Mouse (Mus musculus) embryo, embryonic 9.5 days (tissue): Measurements from ENCODE around the gene Pafah1b2.

ENCODE experiments used
- DNase-seq: peaks from one replicate; pipeline ENCODE4 v3.0.0-alpha.2; 2017; ENCODE audit errors: extremely low spot score

The Pafah1b2 gene

DNA sequence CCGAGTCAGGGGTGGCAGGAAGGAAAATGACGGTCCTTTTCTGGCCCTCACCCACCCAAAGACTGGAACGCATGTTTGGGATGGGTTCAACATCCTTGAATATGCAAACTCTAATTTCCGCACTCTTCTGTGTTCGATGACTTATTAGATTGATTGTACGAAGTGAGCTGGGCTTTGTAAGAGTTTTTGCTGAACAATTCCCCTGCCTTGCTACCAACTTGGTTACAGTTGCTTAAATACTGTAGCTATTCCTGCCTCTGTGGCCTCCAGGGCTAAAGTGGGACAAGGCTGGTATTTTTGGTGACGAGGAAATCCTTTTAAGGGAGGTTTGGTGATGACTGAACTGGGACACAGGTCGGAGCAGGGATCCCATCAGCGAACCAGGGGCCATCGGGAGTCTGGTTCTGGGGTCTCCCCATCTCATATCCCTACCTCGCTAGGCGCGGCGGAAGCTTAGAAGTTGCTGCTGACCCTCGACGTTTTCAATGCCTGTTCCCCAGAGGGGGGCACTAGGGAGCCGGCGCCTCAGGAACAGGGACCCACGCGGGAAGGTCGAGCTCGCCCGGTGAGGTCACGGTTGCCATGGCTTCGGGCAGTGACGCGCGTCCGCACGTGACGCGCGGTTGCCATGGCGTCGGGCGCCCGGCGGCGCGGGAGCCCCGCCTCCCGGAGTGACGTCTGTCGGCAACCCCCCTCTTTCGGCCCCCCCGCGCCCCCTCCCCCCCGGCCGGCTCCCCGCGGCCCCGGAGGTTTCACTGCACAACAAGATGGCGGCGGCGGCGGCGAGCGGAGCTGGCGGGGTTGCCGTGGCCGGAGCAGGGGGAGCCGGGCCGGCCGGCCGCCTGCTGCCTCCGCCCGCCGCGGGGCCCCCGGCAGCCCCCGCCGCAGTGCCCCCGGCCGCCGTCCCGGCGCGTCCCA lies at the start of gene Pafah1b2, which contains the start of gene Sik3:
Gene Pafah1b2 (minus strand): TSS at position 600 of the 918 bp plus-strand sequence.
Gene Sik3 (plus strand): TSS at position 730 of the 918 bp plus-strand sequence.
- peak; percentile 95 for DNase-seq

DNA sequence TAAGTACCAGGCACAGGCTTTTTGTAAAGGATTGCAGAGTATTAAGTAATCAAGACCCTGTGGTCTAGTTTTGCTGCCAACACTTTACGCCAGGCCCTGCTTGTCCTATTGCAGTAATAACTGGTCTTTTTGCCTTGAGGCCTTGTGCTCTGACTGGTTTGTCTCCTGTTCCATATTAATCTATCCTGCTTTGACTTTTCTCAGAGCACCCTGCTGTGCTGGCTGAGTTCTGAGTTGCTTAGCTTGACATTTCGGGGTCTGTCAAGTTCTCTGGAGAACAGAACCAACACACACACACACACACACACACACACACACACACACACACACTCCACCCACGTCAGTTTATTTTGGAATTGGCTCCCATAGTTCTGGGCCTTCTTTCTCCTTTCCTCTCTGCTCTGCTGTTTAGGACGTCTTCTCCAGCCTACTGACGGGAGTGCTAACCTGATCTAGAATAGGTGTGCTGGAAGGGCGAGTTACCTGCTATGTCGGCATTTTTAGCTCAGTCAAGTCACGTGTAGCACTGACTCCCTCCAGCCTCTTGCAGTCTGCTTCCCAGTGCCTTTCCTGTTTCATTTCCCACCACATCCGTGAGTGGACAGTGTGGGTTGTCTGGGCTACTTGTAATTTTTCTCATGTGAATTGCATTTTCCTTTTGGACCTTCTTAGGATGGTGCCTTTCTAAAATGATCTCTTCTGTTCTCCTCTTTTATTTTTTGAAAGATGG lies 49.4 kb upstream of the Pafah1b2 start:
- no peak for DNase-seq

DNA sequence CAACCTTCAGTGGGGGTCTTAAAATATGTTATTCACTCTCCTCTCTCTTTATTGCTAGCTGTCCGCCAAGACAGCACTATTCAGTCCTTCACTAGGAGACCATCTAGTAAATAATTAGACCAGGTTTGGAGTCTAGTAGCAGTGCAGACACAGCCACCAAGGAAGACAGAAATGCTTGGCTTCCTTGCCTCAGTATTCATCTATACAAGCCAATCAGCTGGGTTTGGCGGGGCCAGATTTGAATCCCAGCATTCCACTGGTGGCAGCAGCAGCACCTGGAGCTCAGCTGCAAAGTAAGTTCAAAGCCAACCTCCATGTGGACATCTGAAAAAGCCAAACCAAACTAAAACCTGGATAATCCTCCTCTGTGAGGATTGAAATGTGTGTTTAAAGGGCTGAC lies 47.8 kb upstream of the Pafah1b2 start:
- DNase-seq, result no peak

DNA sequence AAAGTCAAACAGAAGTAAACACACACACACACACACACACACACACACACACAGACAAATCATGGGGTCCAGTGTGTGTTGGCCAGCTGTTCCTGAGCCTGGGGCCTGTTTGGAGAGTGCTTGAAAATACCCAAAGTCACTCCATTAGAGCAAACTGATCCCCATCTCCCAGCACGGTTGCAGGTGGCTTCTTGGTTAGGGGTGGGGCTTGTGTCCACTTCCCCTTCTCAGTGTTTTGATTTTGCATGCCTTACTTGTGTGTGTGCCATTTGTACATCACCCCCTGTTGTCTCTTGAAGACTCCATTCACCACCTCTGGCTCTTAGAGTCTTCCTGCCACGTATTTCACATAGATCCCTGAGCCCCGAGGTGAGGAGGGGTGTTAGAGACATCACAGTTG lies 45.6 kb upstream of the Pafah1b2 start:
- no peak for DNase-seq

DNA sequence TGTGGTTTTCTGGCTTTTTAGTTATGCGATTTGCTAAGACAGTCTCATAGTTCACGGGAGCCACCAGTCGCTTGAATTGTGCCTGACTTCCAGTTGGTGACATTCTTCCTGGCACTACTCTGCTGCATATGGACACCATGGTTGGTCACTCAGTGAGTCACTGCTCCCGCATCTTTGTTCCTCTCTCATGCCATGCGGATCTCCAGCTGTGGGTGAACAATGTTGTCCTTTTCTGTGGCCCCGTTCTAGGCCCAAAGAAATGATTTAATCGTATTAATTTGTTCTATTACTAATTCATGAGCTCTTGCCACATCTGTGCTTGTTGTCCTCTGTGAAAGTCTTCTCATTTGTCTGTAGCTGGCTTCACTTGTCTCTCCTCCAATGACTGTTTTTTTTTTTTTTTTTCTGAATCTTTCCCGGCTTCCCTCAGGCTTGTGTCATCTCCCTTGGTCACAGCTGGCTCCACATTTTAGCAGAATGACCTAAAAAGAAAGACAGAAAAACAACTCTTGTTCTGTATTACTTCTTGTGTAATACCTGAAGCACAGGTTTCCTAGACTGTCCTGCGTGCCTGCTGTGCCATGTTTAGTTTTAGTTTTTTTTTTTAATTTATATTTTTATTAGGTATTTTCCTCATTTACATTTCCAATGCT lies 40.6 kb upstream of the Pafah1b2 start:
- no peak for DNase-seq

DNA sequence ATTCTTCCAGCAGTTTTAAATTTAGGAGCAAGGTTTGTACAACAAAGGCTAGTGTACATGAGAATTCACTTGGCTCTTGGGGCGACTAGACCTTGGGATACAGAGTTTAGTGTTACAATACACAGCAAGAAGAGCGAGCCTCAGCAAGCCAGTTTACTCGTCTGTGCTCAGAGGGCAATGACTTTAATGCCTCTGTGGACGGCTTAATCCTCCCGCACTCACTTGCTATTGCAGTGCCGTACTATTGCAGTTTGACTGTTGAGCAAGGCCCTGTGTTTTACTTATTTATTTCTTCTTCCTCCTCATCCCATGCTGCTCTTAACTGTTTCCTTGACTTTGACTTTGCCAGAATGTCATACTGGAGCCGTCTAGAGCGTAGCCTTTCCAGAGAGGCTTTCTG lies 37.7 kb upstream of the Pafah1b2 start:
- no peak for DNase-seq

DNA sequence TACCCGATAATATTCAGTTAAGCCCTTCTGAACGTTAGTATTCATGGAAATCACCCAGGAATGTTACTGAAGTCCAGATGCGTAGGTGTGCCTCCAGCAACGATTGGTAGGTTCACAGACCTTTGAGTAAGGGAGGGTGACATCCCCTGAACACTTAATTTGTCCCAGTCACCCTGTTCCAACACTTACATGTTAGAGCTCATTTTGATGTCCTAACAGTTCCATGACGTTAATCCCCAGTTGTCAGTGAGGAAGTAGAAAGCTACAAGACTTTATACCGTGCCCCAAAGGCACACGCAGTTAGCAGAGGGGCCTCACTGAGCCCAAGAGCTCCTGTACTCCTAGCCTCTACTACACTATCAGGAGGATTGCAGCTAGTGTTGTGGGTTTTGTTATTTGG lies 37.0 kb upstream of the Pafah1b2 start:
- no peak for DNase-seq

DNA sequence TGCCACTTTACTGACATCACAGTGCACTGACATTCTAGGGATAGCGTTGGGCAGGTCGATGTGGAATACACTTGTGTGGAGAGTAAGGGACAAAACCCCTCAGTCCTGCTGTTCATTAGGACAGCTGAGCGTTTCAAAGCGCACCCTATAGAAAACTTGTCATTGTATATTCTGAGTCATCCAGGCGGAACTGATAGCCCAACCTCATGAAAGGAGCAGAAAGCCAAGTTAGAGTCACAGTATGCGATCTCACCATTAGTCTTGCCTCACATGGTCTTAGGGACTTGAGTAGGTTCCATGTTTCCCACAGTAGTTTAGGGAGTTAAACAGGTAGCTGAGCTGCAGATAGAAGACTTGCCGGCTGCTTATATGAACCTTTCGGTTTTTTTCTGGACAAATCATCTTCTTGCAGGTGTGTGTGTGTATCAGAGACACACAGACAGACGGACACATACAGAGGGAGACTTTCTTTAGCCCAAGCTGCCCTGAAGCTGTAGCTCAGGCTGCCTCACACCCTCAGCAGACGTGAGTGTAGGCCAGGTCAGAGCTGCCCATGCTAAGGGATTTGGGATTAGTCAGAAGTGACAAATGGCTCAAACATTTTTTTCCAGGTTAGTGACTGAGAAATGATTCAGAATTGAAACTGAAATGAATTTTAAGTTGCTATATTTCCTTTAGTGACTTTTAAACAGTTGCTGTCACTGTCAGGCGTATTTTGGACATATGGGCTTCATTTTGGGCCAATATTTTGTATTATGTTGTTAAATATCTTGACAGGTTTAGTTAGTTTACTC lies 34.4 kb upstream of the Pafah1b2 start:
- no peak for DNase-seq

DNA sequence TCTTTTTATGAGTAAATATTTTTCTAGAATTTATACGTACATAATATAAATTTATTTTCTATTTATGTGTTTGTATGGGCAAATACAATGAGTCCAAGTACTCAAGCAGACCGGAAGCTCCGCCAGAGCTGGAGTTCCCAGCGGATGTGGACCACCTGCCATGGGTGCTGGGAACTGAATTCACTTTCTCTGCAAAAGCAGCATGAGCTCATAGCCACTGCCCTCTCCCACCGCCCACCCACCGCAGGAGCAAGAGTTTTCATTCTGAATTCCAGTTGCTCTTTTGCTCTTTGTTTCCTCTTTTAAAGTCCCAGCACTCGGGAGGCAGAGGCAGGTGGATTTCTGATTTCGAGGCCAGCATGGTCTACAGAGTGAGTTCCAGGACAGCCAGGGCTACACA lies 31.1 kb upstream of the Pafah1b2 start:
- DNase-seq, result no peak

DNA sequence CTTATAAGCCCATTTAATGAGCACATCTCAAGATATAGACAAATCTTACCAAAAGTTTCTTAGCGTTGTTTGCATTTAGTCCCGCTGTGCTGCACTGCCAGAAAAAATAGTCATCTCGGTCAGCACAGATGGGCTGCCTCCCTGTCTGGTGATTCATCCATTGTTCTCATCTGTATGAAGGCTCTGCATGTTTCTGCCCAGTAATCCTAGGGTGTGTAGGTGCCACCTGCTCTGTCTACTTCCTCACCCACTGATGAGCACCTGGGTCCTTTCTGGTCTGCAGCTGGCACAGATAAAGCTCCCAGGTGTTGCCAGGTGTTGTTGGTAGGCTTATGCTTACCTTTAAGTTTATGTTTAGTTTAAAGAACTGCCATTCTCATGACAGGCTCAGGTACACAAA lies 29.9 kb upstream of the Pafah1b2 start:
- no peak for DNase-seq

DNA sequence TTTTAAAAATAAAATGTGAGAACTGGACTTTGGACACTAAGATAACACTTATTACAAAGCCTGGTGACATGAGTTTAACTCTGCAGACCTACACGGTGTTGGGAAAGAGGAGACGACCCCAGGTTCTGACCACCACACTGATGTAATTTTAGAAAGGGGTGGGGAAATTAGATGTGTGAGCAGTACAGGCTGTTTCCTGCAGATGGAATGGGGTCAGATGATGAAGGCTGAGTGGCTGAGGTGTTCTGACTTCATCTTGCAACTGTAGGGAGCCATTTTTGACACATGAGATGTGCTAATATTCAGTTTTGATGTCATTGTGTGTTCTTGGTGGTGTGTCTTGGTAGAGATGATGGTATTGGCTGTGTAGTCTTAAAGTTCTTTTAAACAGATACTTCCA lies 28.7 kb upstream of the Pafah1b2 start:
- no peak for DNase-seq

DNA sequence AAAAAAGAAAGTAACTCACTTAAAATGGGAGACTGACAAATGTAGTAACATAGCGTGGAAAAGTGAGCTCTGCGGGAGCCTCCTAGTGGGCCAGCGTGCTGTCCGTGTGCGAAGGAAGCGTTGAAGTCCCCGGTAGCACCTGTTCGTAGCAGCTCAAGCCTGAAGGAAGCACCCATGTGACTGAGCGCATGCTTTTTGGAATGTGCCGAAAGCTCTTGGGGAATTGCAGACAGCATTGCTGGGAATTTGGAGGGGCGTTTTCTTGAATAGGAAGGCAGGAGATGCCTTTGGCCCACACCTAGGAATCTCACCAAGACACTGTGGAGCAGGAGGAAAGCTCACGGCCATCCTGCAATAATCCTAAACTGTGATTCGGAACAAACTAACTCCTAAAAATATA lies 26.3 kb upstream of the Pafah1b2 start:
- DNase-seq, result no peak

DNA sequence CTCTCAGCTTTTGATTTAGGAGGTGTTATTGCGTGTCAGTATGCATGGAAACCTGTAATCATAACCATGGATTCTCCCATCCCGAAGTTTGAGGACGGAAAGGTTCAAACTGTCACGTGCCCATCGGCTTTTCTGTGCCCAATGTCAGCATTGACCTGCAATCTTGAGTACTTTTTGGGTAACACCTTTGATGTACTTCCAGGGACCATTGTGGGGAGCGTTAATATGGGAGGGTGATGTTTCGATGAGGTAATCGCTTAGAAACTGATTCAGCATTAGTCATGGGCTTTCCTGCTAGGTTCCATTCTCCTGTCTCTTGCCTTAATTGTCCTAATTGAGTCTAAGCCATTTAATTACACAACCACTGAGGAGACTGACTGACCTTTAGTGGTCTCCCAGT lies 24.4 kb upstream of the Pafah1b2 start:
- no peak for DNase-seq

DNA sequence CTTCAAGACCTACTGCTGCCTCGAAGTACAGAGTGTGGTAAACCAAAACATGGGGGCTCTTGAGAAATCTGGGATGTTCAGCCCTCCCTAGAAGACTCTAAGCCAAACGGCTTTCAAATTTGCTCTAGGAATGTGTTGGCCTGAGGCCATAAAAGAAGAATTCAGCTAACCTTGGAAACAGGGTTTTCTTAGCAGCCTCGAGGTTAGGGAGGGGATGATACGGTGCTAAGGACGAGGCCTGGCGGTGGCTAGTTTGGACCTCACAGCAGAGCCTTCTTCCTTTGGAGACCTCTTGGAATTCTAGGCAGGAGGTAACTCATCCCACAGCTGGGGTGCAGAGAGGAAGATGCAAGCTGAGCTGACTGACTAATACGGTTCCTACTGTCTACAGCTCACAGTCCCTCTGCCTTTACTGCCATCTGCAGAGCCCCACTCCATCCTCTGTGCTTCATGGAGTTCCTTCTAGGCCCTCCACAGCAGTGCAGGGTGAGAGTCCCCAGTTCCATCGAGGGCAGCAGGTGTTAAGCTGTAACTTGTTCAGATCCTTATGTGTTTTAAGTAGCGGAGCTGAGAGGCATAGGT lies 22.9 kb upstream of the Pafah1b2 start:
- DNase-seq, result no peak

DNA sequence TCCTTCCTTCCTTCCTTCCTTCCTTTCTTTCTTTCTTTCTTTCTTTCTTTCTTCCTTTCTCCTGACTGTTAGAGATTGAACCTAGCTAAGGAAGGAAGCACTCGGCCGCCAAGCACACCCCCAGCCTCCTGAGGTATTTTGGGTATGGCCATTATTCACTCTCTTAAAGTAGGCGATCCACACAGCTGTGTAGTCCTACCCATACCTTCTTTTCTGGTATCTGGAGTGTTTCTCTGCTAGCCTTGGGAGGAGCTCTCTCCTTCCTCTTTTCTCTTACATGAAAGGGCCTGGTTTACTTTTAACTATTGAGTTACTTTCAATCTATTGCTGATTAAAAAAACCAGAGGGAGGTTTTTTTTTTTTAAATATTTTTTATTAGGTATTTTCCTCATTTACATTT lies 21.4 kb upstream of the Pafah1b2 start:
- no peak for DNase-seq

DNA sequence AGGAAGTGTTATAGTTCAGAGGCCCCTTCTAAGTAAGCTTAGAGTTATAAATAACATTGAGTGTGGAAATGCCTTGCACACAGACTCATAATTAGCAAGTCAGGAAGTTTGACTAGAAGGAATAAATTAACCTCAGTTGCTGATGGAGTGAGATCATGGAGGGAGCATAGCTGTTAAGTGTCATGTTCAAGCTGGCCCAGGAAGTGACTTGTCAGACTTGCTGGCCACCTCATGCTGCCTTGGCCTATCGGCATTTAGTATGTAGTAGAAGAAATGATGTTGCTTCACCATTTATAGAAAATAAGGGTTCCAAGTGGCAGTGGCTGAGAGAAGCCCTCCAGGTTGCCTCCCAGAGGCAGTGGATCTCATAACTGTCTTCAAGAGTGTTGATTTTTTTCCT lies 20.6 kb upstream of the Pafah1b2 start:
- DNase-seq, result no peak

DNA sequence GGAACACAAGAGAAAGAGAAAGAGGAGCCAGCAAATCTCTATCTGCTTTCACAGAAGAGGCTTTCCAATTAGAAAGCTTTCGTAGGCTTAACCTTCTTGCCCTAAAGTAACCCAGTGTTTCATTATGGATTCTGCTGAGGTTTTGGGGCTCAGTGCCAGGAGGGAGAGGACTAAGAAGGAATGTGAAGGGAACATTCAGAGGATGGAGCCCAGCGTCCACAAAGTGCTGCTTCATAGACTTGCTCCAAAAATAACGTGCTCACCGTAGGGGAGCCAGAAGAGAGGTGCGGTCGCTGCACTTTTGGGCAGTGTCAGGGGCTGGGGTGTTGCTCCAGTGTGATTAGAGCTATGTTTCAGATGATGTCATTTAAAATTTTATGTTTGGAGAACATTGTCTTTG lies 19.7 kb upstream of the Pafah1b2 start:
- no peak for DNase-seq

DNA sequence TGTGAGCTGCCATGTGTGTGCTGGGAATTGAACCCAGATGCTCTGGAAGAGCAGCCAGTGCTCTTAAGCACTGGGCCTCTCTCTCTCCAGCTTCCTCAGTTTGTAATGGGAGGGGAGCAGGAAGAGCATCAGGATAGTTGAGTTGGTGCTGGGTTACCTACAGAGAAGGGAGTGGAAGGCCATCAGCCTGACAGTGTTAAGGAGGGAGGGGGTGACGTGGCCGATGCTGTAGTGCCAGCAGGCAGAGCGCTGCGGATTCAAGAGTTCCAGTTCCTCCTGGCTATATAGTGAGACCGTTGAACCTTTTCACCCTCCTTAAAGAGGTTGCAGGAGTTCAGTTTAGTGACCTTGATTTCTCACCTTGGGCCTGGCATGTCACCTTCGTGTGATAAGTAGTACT lies 18.5 kb upstream of the Pafah1b2 start:
- DNase-seq, result no peak

DNA sequence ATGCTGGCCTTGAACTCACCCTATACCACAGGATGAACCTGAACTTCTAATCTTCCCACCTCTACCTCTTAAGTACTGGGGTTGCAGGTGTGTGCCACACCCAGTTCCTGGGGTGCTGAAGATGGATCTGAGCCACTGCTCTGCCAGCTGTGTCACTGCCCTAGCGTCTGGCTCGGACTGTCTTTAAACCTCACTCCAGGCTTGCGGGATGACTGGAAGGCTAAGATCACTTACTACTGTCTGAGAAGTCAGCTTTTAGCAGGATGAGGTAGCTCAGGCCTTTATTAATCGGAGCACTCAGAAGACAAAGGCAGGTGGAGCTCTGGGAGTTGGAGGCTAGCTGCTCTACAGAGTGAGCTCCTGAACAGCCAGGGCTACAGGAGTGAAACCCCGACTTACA lies 17.7 kb upstream of the Pafah1b2 start:
- no peak for DNase-seq

DNA sequence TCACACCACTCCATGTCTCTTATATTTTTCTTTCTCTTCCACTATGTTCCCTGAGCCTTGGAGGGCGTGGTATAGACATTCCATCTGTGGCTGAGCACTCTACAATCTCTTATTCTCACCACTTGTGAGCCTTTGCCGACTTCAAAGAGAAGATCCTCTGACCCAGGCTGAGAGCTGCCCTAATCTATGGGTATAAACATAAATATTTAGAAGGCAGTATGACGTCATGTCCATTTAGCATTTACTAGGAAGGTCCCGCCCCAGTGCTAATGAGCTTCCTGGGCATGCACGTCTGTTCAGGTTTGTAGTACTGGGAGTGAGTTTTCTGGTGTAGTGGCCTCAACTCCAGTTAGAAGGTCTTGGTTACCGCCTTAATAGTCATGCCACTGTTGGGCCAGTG lies 17.0 kb upstream of the Pafah1b2 start:
- DNase-seq, result no peak

DNA sequence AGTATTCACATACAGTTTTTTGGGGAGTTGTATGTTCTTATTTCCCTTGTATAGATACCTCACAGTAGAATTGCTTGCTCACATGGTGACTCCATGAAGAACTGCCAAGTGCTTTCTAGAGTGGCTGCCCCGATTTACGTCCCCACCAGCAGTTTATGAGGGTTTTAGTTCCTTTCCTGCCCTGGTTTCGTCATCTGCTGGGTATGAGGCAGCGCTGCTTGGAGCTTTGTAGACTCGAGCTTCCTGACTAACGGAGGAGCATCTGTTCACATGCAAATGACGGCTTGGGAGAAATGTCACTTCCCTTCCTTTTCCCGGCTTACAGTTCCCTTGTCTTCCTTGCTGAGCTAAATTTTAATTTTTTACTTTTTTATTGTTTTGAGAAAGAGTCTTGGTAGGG lies 15.5 kb upstream of the Pafah1b2 start:
- DNase-seq, result no peak
